Mouse (Mus musculus) stomach, embryonic 14.5 days (tissue): Measurements from ENCODE around the gene Prdm8. TPM values are rescaled to one million over a fixed set of nuclear protein-coding genes. Genes with fewer than 3 reads are reported as not detected.

Experiments
- ATAC-seq: fragments of 200-750 bp; cut with Nextera tagmentation; 2 replicates; pipeline ENCODE4 v1.8.0; 2017; ENCODE audit warnings: low read depth, moderate TSS enrichment; ENCODE audit not compliant: insufficient number of reproducible peaks, insufficient read depth, low FRiP score
- H3K27ac ChIP-seq: fragments of 300-500 bp; sonication (generic); 2 replicates; pipeline ENCODE4 v1.5.1; 2014; ENCODE audit warnings: mild to moderate bottlenecking, low read length, moderate library complexity, mixed read lengths
- H3K27me3 ChIP-seq: fragments of 300-500 bp; sonication (generic); 2 replicates; pipeline ENCODE4 v1.6.1; 2014; ENCODE audit warnings: low read length, control low read depth, mixed read lengths; ENCODE audit not compliant: control insufficient read depth, insufficient read depth
- H3K36me3 ChIP-seq: fragments of 300-500 bp; sonication (generic); 2 replicates; pipeline ENCODE4 v1.6.1; 2014; ENCODE audit warnings: mild to moderate bottlenecking, control low read depth, low read length, moderate library complexity, mixed read lengths; ENCODE audit not compliant: control insufficient read depth, insufficient read depth
- H3K4me1 ChIP-seq: fragments of 300-500 bp; sonication (generic); 2 replicates; pipeline ENCODE4 v1.6.1; 2014; ENCODE audit warnings: low read length, control low read depth, mixed read lengths; ENCODE audit not compliant: control insufficient read depth, insufficient read depth
- H3K4me2 ChIP-seq: fragments of 300-500 bp; sonication (generic); replicated peaks from 2 replicates; pipeline ENCODE4 v1.6.1; 2014; ENCODE audit warnings: low read depth, low read length, control low read depth
- H3K4me3 ChIP-seq: fragments of 300-500 bp; sonication (generic); 2 replicates; pipeline ENCODE4 v1.5.1; 2014; ENCODE audit warnings: low read depth, low read length, control low read depth
- H3K9ac ChIP-seq: fragments of 300-500 bp; sonication (generic); replicated peaks from 2 replicates; pipeline ENCODE4 v1.6.1; 2014; ENCODE audit warnings: low read depth, mild to moderate bottlenecking, control low read depth, low read length, moderate library complexity, mixed read lengths
- H3K9me3 ChIP-seq: fragments of 300-500 bp; sonication (generic); 2 replicates; pipeline ENCODE4 v1.6.1; 2016; ENCODE audit warnings: low read depth, low read length, control low read depth; ENCODE audit not compliant: control insufficient read depth
- WGBS: fragments of 180-500 bp; shearing (Covaris S2); extraction: QIAGEN DNeasy Blood & Tissue Kit; methylation state at CpG from one replicate; pipeline ENCODE4 v1.1.7; 2014; 5-methylcytosine and 5-hydroxymethylcytosine counted together
- polyA plus RNA-seq: library from polyadenylated mRNA; unstranded; fragments of >200 nt; fragmentation: Nextera tagmentation; extraction: Ambion mirVana; gene quantifications from 2 replicates; pipeline ENCODE4 v1.2.1, GENCODE M21; 2014

The Prdm8 gene
- polyA plus RNA-seq, 1 experiment from 2014 or later = 0.22 TPM

DNA sequence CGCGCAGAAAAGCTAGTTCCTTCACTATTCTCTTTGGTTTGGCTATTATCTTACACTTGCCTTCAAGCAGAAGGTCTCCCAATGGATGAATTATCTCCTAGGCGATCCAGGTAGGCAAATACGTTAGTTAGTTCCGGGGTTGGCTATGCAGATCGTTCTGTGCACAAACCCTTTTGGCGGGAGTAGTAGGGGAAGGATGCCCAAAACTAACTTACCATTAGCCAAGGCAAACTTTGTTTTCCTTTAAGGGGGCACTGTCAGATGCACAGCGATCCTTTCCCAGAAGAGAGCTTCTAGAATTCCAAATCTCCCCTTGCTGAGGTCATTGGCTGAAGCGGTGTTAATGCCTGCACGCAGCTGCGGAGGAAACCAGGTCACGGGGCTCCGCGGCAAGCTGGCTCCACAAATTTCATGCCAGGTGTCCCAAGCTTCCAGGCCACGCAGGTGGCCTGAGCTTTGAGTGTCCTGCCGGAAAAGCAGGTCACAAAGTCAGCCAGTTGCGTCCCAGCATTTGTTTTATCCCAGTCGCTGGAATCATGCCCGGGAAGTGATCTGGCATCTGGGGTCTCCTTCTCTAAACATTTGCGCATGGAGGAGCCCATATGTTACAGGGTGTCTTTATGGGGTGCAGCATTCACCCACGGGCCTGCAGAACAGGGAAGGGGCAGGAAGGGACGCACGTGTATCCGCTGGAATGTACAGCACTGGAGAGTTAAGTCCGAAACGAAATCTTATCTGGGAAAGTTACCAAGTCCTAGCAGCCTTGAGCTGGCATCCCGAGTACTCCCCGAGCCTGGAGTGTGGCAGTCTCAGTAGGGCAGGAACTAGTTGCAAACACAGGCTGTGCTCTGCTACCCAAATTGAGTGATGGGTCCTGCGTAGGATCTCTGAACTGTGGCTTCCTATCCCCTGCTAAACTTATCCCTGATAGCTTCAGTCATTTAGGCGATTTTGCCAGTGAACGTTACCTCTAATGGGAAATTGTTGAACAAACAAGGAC lies 22.5 kb downstream of the Prdm8 start:
- H3K9me3 ChIP-seq = no peaks in the 10 kb centered on the region
- no peak overlapping the region for H3K27ac ChIP-seq
- no peak overlapping the region for H3K9ac ChIP-seq
- H3K27me3 ChIP-seq = peaks cover 50% of the 10 kb centered on the region
- H3K4me3 ChIP-seq = peak overlapping the region; percentile 6; the same call in 1 of the 2 replicates
- ATAC-seq = no peak
- H3K36me3 ChIP-seq = no peaks in the 10 kb centered on the region
- WGBS = under 1% methylated on average over 31 of the region's 31 CpGs
- H3K4me1 ChIP-seq = peaks cover 4% of the 10 kb centered on the region; the same call in 1 of the 2 replicates
- H3K4me2 ChIP-seq = no peak overlapping the region

DNA sequence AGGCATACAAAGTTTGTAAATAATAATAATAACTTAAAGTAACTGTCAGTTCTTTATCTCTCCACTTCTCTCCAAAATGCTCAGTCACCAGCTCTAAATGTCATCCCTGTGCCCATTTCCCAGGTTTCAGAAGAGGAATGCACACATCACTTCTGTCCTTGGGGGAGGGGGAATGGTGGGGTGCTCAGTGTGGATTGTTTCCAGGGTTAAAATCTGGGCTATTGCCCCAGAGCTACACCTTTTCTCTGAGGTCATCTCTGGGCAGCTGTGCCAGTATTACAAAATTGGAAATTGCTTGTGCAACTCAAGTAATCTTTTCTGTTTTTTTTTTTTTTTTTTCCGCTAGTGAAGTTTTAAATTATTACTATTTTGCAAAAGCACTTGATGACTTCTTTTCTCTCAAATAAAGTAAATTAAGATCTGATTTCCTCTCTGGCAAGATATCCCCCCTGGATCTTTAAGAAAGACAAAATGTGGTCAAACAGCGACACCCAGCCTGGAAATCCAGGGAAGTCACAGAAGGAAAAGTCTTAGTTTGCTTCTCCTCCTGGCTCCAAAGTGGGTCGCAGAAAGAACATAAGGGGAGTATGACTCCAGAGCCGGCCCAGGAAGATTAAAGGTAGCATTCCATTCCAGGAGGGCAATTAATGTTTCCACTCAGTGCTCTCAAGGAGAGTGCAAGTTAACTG lies 25.4 kb downstream of the Prdm8 start:
- Histone ChIP-seq H3K9ac (no peak overlapping the region), H3K4me2 (no peak overlapping the region), H3K36me3 (no peaks in the 10 kb centered on the region), H3K4me1 (no peaks in the 10 kb centered on the region), H3K9me3 (no peaks in the 10 kb centered on the region), H3K4me3 (no peak overlapping the region), H3K27me3 (peaks cover 33% of the 10 kb centered on the region), H3K27ac (no peak overlapping the region)
- WGBS = 23% methylated on average over 4 of the region's 4 CpGs
- no peak for ATAC-seq

DNA sequence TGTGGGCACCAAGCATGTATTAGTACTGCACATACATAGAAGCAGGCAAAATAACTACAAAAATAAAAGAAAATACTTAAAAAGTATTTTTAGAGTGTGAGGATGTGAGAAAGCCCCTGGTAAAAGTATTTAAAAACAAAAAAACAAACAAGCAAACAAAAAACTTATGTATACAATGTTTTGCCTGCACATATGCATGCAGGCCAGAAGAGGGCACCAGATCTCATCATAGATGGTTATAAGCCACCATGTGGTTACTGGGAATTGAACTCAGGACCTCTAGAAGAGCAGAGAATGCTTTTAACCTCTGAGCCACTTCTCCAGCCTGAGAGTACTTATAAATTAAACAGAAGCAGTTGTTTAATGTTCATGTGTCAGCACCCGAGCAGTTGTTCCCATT lies 28.0 kb downstream of the Prdm8 start:
- no peak for ATAC-seq
- H3K4me2 ChIP-seq = no peak overlapping the region
- H3K4me1 ChIP-seq = no peaks in the 10 kb centered on the region
- no peak overlapping the region for H3K27ac ChIP-seq
- 50% methylated on average over 1 of the region's 1 CpGs for whole genome bisulfite sequencing
- no peaks in the 10 kb centered on the region for H3K36me3 ChIP-seq
- H3K9me3 ChIP-seq = no peaks in the 10 kb centered on the region
- no peak overlapping the region for H3K9ac ChIP-seq
- H3K27me3 ChIP-seq = peaks cover 12% of the 10 kb centered on the region; the same call in 1 of the 2 replicates
- H3K4me3 ChIP-seq = no peak overlapping the region

DNA sequence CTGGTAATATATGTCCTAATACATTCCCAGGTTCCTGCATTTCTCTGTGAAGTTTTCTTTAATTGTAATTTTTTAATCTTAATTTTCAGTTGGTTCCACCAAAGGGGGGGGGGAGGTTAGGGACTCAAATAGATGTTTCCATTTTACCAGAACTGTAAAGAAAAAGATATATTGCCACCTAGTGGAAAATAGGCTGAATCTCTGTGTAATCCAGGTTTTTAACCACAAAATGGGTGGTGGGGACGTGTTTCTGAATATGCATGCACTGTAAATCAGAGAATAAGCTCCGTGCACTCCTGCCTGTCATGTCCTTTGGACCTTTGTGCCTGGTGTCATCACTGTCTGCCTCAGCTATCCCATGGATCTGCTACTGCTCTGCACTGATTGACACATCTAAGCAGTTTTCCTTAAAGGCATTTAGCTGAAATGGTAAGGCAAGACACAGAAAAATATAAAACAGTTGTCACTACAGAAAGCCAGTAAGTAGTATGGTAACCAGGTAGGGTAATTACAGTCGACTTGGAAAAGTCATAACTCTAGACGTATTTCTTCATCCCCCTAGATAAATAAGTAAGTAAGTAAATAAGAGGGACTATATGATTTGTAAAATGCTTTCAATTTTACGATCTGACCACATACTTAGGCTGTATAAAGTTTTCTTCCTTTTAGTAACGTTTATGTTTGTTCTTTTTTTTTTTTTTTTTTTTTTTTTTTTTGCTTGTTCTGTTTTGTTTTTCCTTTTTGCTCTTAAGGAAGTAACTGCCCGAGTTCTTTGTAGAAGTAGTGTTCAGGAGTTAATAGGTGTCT lies 31.6 kb downstream of the Prdm8 start:
- ATAC-seq = no peak
- WGBS = 58% methylated on average over 7 of the region's 7 CpGs
- no peak overlapping the region for H3K27ac ChIP-seq
- H3K36me3 ChIP-seq = no peaks in the 10 kb centered on the region
- H3K4me1 ChIP-seq = no peaks in the 10 kb centered on the region
- no peaks in the 10 kb centered on the region for H3K9me3 ChIP-seq
- H3K4me2 ChIP-seq = no peak overlapping the region
- no peaks in the 10 kb centered on the region for H3K27me3 ChIP-seq
- H3K9ac ChIP-seq = no peak overlapping the region
- H3K4me3 ChIP-seq = no peak overlapping the region

DNA sequence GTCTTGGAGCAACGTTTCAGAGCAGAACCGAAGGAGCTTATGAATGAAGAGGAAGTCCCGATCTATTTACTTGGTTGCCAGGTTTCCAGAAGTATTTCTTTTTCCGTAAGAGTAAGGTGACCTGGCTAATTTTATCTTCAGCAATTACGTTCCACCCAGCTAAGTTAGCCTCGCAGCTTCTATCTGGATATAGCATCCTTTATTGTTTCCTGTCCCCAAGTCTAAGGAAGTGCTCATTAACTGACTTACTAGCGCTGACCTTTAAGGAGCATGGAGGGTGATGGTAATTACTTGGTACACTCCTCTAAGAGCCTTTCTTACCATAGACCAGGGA lies 32.2 kb downstream of the Prdm8 start:
- ATAC-seq = no peak

DNA sequence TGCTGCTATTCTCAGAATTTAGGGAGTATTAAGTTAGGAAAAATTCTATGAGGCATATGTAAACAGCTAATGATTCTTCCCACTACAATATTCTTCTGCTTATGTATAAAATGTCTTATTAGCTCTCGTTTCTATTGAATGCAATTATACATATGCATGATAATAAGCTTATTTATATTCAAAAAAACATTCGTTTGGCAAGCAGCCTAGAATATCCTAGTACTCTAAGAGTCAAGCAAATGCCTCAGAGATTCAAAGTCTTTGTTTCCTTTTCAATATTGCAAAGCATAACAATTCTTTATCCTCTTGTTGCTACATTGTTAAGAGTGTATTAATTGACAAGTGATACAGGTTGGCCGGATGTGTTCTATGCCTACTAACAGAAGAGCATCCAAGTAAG lies 34.6 kb downstream of the Prdm8 start:
- Histone ChIP-seq H3K27ac (no peak overlapping the region), H3K4me3 (no peak overlapping the region), H3K4me1 (no peaks in the 10 kb centered on the region), H3K4me2 (no peak overlapping the region), H3K9ac (no peak overlapping the region), H3K27me3 (no peaks in the 10 kb centered on the region), H3K9me3 (no peaks in the 10 kb centered on the region), H3K36me3 (no peaks in the 10 kb centered on the region)
- no peak for ATAC-seq
- WGBS = 72% methylated on average over 3 of the region's 3 CpGs

More for the DNA sequence above, 32.2 kb downstream of the Prdm8 start:
- H3K4me3 ChIP-seq = no peak overlapping the region
- no peaks in the 10 kb centered on the region for H3K36me3 ChIP-seq
- H3K27ac ChIP-seq = no peak overlapping the region
- H3K27me3 ChIP-seq = no peaks in the 10 kb centered on the region
- no peaks in the 10 kb centered on the region for H3K9me3 ChIP-seq
- no peak overlapping the region for H3K4me2 ChIP-seq
- no peak overlapping the region for H3K9ac ChIP-seq
- H3K4me1 ChIP-seq = no peaks in the 10 kb centered on the region
- WGBS = 60% methylated on average over 7 of the region's 7 CpGs

DNA sequence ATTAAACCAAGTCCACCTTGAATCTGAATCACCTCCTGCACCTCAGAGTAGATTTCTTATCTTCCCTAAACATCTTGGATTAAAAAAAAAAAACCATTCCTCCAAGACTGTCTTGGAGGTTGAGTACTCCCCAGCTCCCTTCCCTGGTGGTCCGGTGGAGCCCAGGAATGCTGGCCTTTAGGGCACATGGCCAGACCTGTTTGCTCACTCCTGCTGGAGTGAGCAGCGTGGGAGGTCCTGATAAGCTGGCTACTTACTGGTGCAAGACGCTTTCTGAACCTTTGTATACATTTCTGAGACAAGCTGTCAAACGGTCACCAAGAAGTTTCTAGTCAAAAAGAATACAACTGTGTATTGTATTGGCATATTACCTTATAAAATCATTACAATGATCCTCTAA lies 36.0 kb downstream of the Prdm8 start:
- ATAC-seq = no peak
- H3K27ac ChIP-seq = no peak overlapping the region
- no peaks in the 10 kb centered on the region for H3K9me3 ChIP-seq
- WGBS = 14% methylated on average over 4 of the region's 4 CpGs
- H3K4me2 ChIP-seq = no peak overlapping the region
- H3K4me3 ChIP-seq = no peak overlapping the region
- no peaks in the 10 kb centered on the region for H3K36me3 ChIP-seq
- H3K9ac ChIP-seq = no peak overlapping the region
- H3K4me1 ChIP-seq = no peaks in the 10 kb centered on the region
- H3K27me3 ChIP-seq = no peaks in the 10 kb centered on the region

DNA sequence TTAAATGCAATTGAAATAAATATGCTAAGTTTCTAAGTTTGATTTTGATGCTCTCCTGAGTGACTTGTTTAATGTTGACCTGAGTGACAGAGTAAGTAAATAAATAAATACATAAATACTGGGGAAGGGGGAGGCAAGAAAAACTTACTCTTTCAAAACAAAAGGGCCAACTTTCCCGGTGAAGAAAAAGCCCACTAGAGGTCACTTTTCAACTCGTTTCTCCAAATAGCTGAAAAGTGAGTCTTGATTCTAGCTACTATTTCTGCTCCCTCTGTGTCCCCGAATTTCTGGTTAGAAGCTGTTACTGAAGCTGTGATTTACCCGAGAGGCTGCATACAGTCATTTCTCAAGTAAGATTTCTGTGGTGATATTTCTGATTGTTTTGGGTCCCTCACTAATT lies 45.5 kb downstream of the Prdm8 start:
- no peaks in the 10 kb centered on the region for H3K36me3 ChIP-seq
- H3K27ac ChIP-seq = no peak overlapping the region
- H3K9me3 ChIP-seq = no peaks in the 10 kb centered on the region
- no peak overlapping the region for H3K4me2 ChIP-seq
- no peak overlapping the region for H3K4me3 ChIP-seq
- no peak overlapping the region for H3K9ac ChIP-seq
- no peaks in the 10 kb centered on the region for H3K4me1 ChIP-seq
- no peaks in the 10 kb centered on the region for H3K27me3 ChIP-seq
- WGBS = 69% methylated on average over 4 of the region's 4 CpGs
- no peak for ATAC-seq
